Mouse (Mus musculus): ENCODE data around the gene 5430403G16Rik. TPM values are rescaled to one million over a fixed set of nuclear protein-coding genes. Genes with fewer than 3 reads are reported as not detected.
"Not testable (repeated sequence)": the region's sequence is repeated elsewhere in the genome, so short reads cannot be mapped to it uniquely, and the experiment has no call there.

Gene 5430403G16Rik
- polyA plus RNA-seq (2021), result 4.1 TPM

GRCm38 (mm10) chr5:109690537-109691201 lies at the start of gene 5430403G16Rik:
Gene 5430403G16Rik (minus strand): TSS chr5:109691041.
- H3K27me3 ChIP-seq; in situ Hi-C loops (cut with MboI; ENCODE audit: low pct_unique_long_range_greater_than_20kb); CTCF ChIA-PET: not testable (repeated sequence)
- peak; percentile 59 for DNase-seq (ENCODE audit: low read depth, low spot score)
- POLR2A ChIA-PET, result interaction anchor here (1.2 kb wide), 1 partner anchor 106 kb away, joined by 3 read pairs; no protein-coding TSS in a partner anchor
- ATAC-seq, result peak; percentile 100

DNA sequence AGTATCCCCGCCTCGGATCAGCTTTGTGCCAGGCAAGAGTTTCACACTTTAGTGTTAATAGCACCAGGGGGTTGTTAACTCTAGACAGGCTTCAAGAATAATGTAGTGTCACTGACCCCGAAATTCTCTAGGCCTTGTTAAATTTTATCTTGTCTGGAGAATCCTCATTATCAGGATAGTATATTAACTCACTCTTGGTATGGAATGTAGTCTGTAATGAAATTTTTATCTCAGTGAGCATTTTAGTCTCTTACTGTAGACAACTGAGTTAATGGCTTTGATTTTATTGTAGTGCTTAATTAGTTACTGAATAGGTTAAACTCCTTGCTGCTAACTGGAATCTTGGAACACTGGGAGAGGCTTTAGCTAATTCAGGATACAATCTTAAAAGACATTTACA lies 26.5 kb upstream of the 5430403G16Rik start:
- DNase-seq (ENCODE audit: low read depth, low spot score); ATAC-seq; H3K27me3 ChIP-seq; in situ Hi-C loops (cut with MboI; ENCODE audit: low pct_unique_long_range_greater_than_20kb); POLR2A ChIA-PET: not testable (repeated sequence)
- CTCF ChIA-PET, result interaction anchor here (1.0 kb wide), 1 partner anchor 11 kb away, joined by 3 read pairs; no protein-coding TSS in a partner anchor

- H3K27me3 ChIP-seq; DNase-seq (ENCODE audit: low read depth, low spot score); in situ Hi-C loops (cut with MboI; ENCODE audit: low pct_unique_long_range_greater_than_20kb); ATAC-seq; CTCF ChIA-PET: not testable (repeated sequence)
- POLR2A ChIA-PET, result interaction anchor here (1.2 kb wide), 1 partner anchor 105 kb away, joined by 3 read pairs; no protein-coding TSS in a partner anchor
These were observed 544 bp upstream of the 5430403G16Rik start for GRCm38 (mm10) chr5:109691205-109691965.

- ChIA-PET POLR2A (no interaction called here), CTCF (no interaction called here)
- ATAC-seq, result no peak
- DNase-seq (ENCODE audit: low read depth, low spot score), result no peak
- in situ Hi-C loops (cut with MboI; ENCODE audit: low pct_unique_long_range_greater_than_20kb), result loop anchor here (5.0 kb wide), 1 partner anchor 59 kb away; no protein-coding TSS in a partner anchor
- H3K27me3 ChIP-seq, result no peaks in the 10 kb centered on the region
- no peak for TF ChIP-seq CTCF (IDR thresholded peaks at IDR 0.05)
These were observed 7.9 kb downstream of the 5430403G16Rik start for GRCm38 (mm10) chr5:109682921-109683320.

Other genes with a start within 250 kb of the 5430403G16Rik start
- gene Crlf2, start 132.0 kb downstream of the 5430403G16Rik start, polyA plus RNA-seq (2021), result 29.7 TPM
- 8.3 TPM for gene 4930522L14Rik, start 60.8 kb upstream of the 5430403G16Rik start, polyA plus RNA-seq (2021)
- gene Gm15446, start 232.4 kb upstream of the 5430403G16Rik start, polyA plus RNA-seq (2021), result 8.8 TPM

Data from Patski (cell line).